Mouse (Mus musculus) effector memory CD4-positive, alpha-beta T cell, adult 7 months (primary cell): ENCODE measurements around the gene Lyrm1. TPM values are rescaled to one million over a fixed set of nuclear protein-coding genes. Genes with fewer than 3 reads are reported as not detected.

Experiments
- polyA plus RNA-seq: library from polyadenylated mRNA; unstranded; fragments of 100-300 nt; shearing (Covaris generic); gene quantifications from one replicate; pipeline ENCODE4 v1.2.1, GENCODE M21; 2017

Gene Lyrm1
- polyA plus RNA-seq: 9.9 TPM

GRCm38 (mm10) chr7:119895639-119896512 is at the start of gene Lyrm1, which contains the start of gene Dcun1d3:
Gene Lyrm1, plus strand, starts transcription at chr7:119895861.
Gene Dcun1d3, minus strand, starts transcription at chr7:119896298.

Other genes with a start within 250 kb of the Lyrm1 start
- not detected for gene Acsm4, start 205.8 kb upstream of the Lyrm1 start, polyA plus RNA-seq
- 61.3 TPM for gene Thumpd1, start 175.1 kb upstream of the Lyrm1 start, polyA plus RNA-seq
- 0.18 TPM for gene Acsm3, start 134.9 kb upstream of the Lyrm1 start, polyA plus RNA-seq
- 46.1 TPM for gene Rexo5, start 101.9 kb upstream of the Lyrm1 start, polyA plus RNA-seq
- gene Eri2, start 101.8 kb upstream of the Lyrm1 start, polyA plus RNA-seq: 6.8 TPM
- gene Dcun1d3, start 437 bp downstream of the Lyrm1 start, polyA plus RNA-seq: 15.1 TPM
- gene Dnah3, start 199.4 kb downstream of the Lyrm1 start, polyA plus RNA-seq: 0.27 TPM
- gene Tmem159, start 206.5 kb downstream of the Lyrm1 start, polyA plus RNA-seq: 11.4 TPM
- not detected for gene Zp2, start 249.4 kb downstream of the Lyrm1 start, polyA plus RNA-seq